Mouse (Mus musculus): Measurements from ENCODE around the gene F12.

F12 gene

GRCm38 (mm10) chr13:55371007-55371681 lies 55.4 kb downstream of the F12 start:
- no peak for DNase-seq (ENCODE audit: low spot score)

GRCm38 (mm10) chr13:55370234-55370633 lies 56.4 kb downstream of the F12 start:
- no peak for DNase-seq (ENCODE audit: low spot score)

- DNase-seq (ENCODE audit: low spot score): peak; percentile 73
Measured at GRCm38 (mm10) chr13:55369531-55370114, 57.0 kb downstream of the F12 start, which contains the start of gene Rgs14. TSS of gene Rgs14 (plus strand) at chr13:55369732.

GRCm38 (mm10) chr13:55368401-55368800 lies 58.2 kb downstream of the F12 start:
- DNase-seq (ENCODE audit: low spot score): no peak
